Mouse (Mus musculus) liver (tissue): ENCODE measurements around the gene Tmem234.
"Not testable (repeated sequence)": the region's sequence is repeated elsewhere in the genome, so short reads cannot be mapped to it uniquely, and the experiment has no call there.

Source experiments
- DNase-seq: peaks from one replicate; pipeline ENCODE4 v3.0.0-alpha.2; 2020; ENCODE audit warnings: mixed read lengths

Gene Tmem234

DNA sequence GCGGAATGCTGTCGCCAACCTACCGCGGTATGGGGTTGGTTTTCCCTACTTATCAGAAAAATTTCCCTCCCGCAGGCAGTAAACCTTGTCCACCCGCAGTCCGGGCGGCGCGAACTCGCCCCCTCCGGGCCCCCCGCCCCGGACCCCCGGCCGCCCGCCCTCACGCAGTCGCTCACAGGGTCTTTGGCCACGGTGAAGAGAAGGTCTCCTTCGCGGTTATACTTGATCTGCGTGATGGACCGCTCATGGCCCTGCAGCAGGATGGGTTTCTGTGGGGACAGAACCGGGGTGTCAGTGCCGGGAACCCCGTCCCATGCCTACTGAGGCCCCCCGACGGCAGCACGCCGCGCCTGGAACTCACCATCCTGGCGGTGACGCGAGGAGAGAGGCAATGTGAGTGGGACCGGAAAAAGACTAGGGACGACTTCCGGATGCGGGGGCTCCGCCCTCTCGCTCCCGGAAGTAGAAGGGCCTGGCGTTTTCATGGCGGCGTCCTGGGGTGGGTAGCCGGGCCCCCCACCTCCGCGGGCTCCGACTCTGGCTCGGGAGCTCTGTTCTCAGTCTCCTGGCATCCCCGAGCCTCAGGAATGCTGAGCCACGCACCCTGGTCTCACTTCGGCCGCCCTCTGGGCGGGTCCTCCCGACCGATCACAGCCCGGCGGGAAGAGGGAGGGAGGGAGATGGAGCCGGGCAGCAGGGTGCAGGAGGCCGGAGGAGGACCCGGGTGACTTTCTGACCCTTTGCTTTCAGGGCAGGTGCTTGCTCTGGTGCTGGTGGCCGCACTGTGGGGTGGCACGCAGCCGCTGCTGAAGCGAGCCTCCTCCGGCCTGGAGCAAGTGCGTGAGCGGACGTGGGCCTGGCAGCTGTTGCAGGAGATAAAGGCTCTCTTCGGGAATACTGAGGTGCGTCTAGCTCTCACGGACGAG, at the start of gene Tmem234, which contains the start of gene Eif3i:
TSS of gene Tmem234 (plus strand) at position 436 of the 926 bp plus-strand sequence.
TSS of gene Eif3i (minus strand) at position 416 of the 926 bp plus-strand sequence.
- peak; percentile 87 for DNase-seq

DNA sequence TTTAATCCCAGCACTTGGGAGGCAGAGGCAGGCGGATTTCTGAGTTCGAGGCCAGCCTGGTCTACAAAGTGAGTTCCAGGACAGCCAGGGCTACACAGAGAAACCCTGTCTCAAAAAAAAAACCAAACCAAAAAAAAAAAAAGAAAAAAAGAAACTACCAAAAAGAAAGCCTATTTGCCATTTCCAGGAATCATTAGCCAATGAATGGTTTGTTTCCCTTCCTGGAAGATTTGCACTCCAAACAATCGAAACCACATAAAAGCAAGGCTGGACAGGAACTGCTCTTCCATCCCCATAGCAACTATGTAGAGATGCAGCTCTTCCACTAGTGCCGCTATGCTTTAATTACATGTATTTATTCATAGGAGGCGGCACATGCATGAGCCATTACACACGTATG, 46.0 kb upstream of the Tmem234 start:
- DNase-seq, result not testable (repeated sequence)

DNA sequence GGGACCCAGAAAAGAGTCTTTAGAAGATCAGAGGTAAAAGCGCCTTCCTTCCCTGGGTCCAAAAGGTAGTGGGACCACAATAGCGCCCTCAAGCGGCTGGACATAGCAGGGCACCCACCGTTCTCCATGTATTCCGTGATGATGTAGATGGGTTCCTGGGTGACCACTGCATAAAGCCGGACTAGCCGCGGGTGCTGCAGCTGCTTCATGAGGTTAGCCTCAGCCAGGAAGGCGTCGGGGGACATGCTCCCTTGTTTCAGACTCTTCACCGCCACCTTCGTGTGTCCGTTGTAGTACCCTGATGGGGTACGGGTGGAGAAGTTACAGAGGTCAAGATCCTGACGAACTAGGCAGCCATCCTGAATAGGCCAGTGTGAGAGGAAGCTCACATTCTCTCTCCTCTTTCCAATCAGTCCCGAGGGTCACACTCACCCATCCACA, 45.0 kb upstream of the Tmem234 start:
- peak; percentile 69 for DNase-seq

DNA sequence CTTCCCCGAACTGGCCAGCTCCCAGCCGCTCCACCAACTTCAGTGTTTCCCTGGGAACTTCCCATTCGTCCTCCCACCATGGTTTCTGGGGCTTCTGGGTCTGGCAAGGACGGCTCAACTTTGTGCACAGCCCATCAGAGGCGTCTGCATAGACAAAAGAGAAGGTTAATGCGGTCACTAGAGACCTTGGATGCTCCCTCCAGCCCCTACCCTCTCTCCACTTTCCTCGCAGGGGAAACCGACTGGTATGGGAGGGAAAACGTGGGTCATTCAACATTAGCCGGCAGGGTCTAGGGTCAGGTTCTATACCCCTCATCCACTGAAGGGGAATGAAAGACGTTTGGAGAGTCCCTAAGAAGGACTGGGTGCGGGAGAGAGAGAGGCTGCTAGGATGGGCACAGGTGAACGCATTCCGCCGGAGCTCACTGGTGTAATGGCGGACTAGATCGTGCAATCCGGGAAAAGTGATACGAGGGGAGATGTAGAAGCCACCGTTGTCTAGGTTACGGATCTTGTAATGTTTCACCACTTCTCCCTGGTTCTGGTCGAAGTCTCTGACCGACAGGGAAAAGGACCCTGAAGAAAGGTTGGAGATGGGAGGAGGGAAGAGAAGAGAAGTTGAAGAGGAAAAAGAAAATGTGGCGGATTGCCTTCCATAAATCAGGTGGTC, 44.5 kb upstream of the Tmem234 start:
- DNase-seq, result no peak

DNA sequence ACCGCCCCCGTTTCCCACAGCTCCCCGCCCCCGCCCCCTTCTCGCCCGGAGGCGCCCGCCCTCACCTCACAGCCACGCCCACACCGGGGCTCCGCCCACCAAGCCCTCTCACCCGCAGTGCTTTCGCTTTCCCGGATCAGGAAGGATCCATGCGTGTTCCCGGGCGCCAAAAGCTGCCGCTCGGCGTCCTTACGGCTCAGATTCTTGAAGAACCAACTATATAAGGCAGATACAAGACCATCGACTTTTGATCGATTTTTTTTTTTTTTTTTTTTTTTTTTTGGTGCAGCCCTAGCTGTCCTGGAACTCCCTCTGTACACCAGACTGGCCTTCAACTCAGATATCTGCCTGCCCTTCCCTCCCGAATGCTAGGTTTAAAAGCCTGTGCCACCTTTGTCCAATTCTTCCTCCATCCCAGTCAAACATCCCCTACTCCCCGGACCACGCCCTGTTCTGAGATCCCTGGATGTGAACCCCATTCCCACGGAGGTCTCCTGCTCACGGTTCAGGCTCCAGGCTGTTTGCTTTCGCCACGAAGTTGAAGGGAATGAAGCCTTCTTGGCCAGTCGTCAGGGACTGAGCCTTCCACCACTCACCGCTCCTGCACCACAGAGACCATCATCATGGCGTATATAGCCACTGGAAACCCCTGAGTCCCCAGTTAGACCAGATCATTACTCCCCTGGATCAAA, 43.8 kb upstream of the Tmem234 start:
- DNase-seq, result peak; percentile 97

DNA sequence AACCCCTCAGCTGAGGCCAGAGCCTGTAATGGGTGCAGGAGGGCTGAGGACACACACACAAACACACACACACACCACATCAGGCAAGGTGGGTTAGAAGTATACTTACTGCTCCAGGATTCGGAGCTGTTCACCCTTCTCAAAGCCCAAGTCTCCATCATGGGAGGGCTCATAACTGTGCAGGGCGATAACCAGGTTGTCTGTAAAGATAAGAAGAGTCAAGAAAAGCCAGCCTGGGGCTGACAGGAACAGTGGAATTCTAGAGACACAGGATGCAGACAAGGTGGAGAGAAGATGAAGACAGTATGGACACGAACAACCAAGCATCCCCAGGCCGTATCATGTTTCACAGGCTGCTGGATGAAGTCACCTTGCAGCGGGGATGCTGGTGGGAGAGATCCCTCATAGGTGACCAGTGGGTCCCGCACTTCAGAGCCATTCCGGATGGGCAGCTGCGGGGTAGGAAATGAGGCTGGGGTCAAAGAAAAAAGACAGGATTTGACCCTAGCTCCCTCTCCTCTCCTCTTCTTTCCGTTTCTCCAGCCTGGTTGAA, 43.1 kb upstream of the Tmem234 start:
- peak; percentile 68 for DNase-seq

DNA sequence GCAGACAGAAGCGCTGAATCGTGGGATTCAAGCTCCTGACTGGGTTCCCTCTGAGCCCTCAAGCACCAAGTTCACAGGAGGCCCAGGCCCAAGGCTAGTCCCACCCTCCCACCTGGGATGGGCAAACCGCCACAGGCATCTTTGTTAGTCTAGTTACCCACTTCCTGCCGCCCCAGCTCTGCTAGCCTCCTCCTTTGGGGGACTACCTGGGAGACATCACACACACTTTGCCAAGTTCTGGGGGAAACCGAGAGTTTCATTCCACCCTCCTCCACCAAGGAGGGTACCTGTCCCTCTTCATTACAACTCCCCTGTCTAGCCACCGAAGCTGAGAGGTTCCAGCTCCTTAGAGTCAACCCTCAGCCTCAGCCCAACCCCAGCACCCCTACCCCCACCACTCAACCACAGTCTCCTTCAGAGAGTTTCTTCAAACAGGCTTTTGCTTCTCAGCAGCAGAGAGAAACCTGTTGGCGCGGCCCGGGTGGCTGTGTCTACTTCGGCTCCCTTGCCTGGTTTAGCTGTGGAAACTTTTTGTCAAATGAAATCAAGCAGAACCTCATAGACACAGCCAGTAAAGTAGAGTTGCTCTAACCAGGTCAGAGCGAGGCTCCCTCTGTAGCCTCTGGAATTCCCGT, 42.0 kb upstream of the Tmem234 start:
- DNase-seq, result no peak

DNA sequence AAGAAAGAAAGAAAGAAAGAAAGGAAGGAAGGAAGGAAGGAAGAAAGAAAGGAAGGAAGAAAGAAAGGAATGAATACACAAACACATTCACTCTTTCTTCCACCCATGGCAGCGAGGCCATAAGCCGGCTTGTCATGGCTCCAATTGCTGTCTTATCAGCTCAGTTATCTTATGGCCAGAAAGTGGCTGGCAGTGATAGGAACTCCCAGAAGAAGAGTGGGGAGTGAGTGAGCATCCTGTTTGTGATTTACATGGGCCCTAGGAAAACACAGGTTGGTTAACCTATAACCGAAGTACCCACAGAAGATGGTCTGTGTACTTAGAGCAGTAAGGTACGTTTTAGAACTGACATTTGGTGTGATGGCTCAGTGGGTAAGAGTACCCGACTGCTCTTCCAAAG, 39.3 kb upstream of the Tmem234 start:
- DNase-seq, result no peak

DNA sequence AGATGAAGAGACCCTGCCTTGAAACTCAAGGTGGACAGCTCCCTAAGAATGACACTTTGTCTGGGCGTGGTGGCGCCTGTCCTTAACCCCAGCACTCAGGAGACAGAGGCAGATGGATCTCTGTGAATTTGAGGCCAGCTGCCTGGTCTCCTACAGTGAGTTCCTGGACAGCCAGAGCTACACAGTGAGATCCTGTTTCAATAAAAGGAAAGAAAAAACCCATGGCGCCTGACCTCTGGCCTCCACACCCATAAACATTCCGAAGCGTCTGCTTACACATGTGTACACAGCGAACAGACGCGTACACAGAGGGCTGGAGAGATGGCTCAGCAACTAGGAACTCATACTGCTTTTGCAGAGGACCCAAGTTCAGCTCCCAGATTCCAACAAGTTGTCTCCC, 36.8 kb upstream of the Tmem234 start:
- no peak for DNase-seq

DNA sequence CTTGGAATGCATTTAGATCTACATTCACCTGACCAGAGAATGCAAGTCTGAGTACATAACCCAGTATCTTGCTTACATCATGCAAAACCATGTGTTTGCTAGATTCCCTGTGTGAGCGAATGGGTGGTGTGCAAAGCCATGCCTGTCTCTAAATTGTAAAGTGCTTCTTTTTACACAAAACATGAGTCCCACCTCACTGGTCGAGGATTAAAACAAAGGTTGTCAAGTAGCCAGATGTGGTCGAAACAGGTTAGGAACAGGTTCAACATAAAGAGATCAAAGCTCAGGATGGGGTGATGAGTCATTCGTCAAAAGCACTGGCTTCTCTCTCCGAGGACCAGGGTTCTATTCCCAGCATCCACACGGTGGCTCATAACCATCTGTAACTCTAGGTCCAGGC, 35.3 kb upstream of the Tmem234 start:
- no peak for DNase-seq

DNA sequence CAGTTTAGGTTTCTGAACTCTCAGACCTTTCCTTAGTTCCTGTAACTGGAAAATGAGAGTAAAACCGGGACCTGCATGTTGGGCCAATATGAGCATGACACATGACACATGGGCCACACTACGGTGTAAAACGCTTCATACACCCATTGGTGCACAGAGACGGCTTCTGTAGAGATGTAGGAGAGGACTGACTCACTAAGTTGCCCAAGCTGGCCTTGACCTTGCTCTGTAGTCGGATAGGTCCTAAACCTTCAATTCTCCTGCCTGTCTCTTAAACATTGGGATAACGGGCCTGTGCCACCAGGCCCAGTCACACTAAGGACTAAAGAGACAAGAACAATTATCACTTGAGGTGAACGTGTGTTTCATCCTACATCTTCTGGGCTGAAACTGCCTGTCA, 32.1 kb upstream of the Tmem234 start:
- no peak for DNase-seq

DNA sequence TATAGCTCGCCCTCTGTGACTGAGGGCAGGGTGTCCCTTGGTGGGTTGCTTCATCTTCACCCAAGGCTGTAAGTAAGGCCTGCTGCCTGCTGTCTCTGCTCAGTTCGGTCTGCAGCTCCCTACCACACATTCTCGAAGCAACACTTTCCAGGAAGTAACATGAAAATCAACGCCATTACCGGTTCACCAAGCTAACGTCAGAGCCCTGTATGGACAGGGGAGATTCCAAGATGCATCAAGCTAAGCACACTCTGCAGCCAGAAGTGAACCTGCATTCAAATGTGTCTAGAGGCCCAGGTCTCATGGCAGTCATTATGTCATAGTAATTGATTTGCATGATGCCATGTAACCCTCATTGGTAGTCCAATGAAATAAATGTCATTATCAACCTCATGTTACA, 30.4 kb upstream of the Tmem234 start:
- DNase-seq, result no peak

DNA sequence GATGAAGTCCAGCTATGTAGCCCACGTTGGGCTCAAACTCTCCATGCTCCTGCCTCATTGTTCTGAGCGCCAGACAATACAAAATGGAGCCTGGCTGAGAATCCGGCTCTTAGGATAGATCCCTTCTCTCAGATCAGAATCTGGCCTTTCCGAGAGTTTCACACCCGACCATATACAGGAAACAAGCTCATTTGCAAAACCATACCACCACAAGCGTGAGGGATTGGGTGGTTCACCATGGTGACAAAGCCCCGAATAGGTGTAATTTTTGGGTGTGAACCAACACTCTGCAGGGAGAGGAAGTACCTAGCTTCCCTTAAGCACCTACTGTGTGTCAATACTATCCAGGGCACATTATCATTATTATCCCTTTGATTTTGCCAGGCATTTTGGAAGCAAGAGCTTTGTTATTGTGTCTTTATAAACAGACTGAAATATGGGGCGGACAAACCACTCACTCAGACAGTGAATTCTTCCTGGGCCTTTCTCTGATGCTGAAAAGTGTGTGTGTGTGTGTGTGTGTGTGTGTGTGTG, 28.9 kb upstream of the Tmem234 start:
- DNase-seq, result no peak

DNA sequence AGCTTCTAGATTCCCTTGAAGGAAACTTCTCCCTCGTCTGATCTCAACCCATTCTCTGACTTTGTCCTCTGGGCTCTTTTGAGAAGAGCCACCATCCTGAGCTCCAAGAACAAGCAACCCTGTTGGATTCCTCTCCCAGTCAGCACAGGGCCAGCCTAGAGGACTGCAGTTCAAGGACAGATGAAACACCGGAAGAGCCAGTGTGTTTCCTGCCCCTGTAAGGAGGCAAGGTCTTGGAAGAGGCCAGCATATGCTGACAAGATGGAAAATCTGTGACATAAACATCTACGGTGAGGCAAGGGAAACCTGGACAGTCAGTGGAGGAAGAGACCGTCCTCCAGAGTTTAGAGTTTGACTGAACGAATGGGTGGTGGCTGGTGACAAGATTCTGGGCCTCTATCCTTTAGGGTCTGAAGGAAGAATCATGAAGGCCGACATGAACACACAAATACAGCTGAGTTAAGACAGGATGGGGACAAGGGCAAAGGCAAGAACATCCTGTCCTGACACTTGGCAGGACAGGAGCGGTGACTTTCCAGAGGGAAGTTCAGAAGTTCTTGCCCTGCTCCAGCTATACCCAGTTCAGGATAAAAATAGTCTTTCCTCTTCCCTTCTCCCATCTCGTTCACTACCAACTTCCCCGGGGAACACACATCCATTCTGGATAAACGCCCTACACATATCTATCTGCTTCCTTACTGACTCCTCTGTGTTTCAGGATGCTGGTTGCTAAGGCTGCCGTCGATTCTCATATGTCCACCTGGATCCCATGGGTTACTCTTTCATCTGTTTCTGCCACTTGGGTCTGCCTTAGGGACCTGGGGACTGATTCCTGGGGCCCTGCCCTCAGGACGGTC, 28.0 kb upstream of the Tmem234 start:
- no peak for DNase-seq

DNA sequence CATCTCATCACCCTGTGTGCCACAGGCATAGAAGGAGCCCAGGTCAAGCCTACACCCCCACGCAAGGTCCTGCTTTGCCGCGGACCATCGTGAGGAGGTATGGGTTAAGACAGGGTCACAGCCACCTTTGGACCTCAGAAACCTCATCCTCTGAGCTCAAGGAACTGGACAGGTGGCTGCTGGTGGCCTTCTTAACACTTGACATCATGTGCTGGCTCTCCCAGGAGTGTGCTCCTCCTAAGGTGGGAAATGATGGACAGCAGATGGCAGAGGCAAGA, 27.4 kb upstream of the Tmem234 start:
- no peak for DNase-seq

DNA sequence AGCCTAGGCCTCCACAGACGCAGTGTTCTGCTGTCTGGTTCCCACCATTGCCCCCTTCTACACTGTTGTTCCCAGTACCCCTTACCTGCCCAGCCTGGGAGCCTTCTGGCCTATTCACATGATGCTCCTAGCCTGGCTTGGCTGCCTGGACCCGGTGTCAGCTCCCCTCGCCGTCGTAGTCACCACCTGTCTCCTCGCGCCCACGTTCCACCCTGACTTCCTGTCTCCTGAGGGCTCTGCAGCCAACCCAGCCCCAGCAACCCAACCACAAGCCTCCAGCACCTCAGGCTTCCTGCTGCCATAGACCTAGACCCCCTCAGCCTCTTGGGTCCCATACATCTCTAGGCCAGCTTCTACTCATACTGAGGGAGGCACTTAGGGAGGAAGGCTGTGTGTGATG, 27.0 kb upstream of the Tmem234 start, which contains the start of gene Lck:
TSS of gene Lck (minus strand) at position 212 of the 400 bp plus-strand sequence.
- no peak for DNase-seq

DNA sequence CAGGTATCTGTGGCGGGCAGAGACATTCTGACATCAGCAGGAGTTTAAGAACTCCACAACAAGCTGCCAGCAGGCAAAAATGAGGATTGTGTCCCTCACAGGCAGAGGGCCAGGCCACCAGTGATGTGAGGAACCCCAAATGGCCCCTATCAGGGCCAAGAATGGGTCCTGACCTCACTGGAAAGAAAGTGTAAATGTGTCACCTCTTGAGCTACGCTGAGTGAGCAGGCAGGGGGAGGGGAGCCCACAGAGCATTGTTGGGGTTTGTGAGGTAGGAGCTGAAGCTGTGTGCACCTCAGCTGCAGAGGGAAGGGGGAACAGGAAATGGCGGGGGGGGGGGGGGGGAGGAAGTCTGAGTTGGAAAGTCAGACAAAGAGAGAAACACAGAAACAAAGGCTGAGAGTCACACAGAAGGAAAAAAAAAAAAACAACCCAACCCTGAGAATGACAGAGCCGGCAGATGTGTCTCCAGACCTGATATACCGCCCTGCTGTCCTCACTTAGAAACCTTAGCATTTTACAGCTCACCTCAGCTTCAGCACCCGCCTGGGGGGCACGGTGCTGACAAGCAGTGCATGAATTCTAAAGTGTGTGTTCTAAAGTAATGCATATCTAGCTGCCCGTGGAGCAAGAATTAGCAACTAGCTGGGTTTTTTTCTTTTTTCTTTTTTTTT, 25.2 kb upstream of the Tmem234 start:
- peak; percentile 35 for DNase-seq

DNA sequence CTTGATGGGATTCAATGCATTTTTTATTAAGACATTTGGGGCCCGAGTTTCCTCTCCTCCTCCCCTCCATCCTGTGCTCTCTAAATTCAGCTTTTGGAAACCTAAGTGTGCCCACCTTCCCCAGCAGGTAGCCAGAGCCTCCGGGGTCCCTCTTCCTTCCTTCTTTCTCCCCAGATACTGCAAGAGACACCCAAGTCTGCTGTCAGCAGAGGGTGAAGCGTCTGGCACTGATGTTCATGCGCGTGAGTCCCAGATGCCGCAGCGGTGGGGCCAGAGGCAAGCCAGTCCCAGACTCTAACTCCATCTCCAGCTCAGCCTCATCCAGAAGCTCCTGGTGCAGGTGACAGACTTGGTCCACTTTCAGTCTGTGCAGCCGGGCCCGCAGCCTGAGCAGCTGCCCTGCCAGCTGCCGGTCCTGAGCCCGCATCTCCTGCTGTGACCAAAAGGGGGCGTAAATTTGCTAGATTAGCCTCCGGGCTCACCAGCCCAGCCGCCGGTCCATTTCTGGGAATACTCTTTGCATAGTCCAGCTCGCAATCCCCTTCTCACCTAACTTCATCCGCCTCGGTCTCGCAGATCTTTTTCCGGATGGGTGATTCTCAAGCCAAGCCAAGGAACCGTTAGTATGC, 23.5 kb upstream of the Tmem234 start:
- DNase-seq, result peak; percentile 79

DNA sequence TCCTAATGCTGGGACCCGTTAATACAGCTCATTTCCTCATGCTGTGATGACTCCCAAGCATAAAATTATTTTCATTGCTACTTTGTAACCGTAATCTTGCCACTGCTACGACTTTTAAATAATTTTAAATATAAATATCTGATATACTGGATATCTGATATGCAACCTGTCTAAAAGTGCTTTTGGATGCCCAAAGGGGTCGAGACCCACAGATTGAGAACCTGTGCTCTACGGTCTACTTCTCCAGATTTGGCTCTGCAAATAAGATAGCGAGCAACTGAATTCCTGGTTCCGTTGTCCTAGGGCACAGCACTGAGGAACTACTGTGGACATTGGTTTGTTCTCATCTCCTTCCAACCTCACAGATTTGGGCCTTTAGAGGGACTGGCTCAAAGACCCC, 22.8 kb upstream of the Tmem234 start:
- no peak for DNase-seq

DNA sequence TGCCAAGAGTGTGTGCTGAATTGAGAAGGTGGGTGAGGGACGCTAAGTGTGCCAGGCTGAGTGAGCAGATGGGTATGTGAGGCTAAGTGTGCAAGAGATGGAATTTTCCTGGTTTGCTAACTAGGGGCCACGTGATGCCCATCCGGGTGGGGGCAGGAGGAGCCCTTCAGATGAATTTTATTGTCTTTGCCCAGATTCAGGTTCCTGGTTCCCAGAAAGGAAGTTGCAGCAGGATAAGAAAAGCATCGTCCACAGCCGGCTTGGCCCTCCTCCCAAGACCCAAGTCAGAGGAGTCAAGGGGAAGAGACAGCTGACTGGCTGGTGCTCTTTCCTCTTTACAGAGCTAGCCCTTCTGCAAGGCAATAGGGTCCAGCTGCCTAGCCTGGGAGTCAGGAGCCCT, 22.0 kb upstream of the Tmem234 start, which contains the start of gene Fam167b:
TSS of gene Fam167b (minus strand) at position 84 of the 400 bp plus-strand sequence.
- DNase-seq, result no peak
